Mouse (Mus musculus) monocyte, adult 5-6 weeks (primary cell): Measurements from ENCODE around the gene Tmem253. TPM values are rescaled to one million over a fixed set of nuclear protein-coding genes. Genes with fewer than 3 reads are reported as not detected.
A peak's percentile ranks its signal among the peaks of the same experiment; 100 is the strongest.
"Not testable (repeated sequence)": the region's sequence is repeated elsewhere in the genome, so short reads cannot be mapped to it uniquely, and the experiment has no call there.

Experiments used
- ATAC-seq: fragments of 153-309, 156-312 bp; replicated peaks from 2 replicates; pipeline ENCODE4 v1.8.0; 2017; ENCODE audit warnings: mild to moderate bottlenecking; ENCODE audit not compliant: low TSS enrichment, insufficient number of reproducible peaks, severe bottlenecking, poor library complexity, low FRiP score
- total RNA-seq: library from RNA; stranded (forward); fragments of 200-1000, 200-491, 200-594 nt; gene quantifications from 3 replicates; pipeline ENCODE4 v1.2.3, GENCODE M21; 2017

The Tmem253 gene
- total RNA-seq, 1 experiment from 2014 or later: not detected

- ATAC-seq: peak; percentile 15
Observed at GRCm38 (mm10) chr14:52019051-52019589, 3.7 kb downstream of the Tmem253 start.

- peak; percentile 91 for ATAC-seq
Observed at GRCm38 (mm10) chr14:52019590-52020340, 4.3 kb downstream of the Tmem253 start.

- 0 out of 2 replicates have a peak, but pooled peaks have one; percentile 10 for ATAC-seq
Observed at GRCm38 (mm10) chr14:52020486-52021137, 5.2 kb downstream of the Tmem253 start, which contains the start of gene Zfp219. Gene Zfp219, minus strand, starts transcription at chr14:52020733.

GRCm38 (mm10) chr14:52021138-52021529, 5.7 kb downstream of the Tmem253 start:
- no peak for ATAC-seq

GRCm38 (mm10) chr14:52021568-52022212, 6.2 kb downstream of the Tmem253 start:
- ATAC-seq: no peak

- ATAC-seq: no peak
Observed at GRCm38 (mm10) chr14:52022244-52022708, 6.8 kb downstream of the Tmem253 start.

GRCm38 (mm10) chr14:52022709-52023459, 7.4 kb downstream of the Tmem253 start:
- ATAC-seq: peak; percentile 24

GRCm38 (mm10) chr14:52024133-52024532, 8.7 kb downstream of the Tmem253 start:
- ATAC-seq: no peak

- ATAC-seq: no peak
Observed at GRCm38 (mm10) chr14:52026342-52026741, 10.9 kb downstream of the Tmem253 start.

GRCm38 (mm10) chr14:52035926-52036325, 20.5 kb downstream of the Tmem253 start:
- no peak for ATAC-seq

GRCm38 (mm10) chr14:52039332-52039731, 23.9 kb downstream of the Tmem253 start:
- no peak for ATAC-seq

- not testable (repeated sequence) for ATAC-seq
Observed at GRCm38 (mm10) chr14:52042359-52042758, 26.9 kb downstream of the Tmem253 start, which contains the start of gene Olfr221. Gene Olfr221, minus strand, starts transcription at chr14:52042459.

GRCm38 (mm10) chr14:52043446-52043845, 28.0 kb downstream of the Tmem253 start:
- ATAC-seq: no peak

- no peak for ATAC-seq
Observed at GRCm38 (mm10) chr14:52044901-52045678, 29.6 kb downstream of the Tmem253 start.

- ATAC-seq: no peak
Observed at GRCm38 (mm10) chr14:52045966-52046565, 30.6 kb downstream of the Tmem253 start.

- ATAC-seq: not testable (repeated sequence)
Observed at GRCm38 (mm10) chr14:52052720-52053119, 37.3 kb downstream of the Tmem253 start.

GRCm38 (mm10) chr14:52059982-52060381, 44.5 kb downstream of the Tmem253 start:
- no peak for ATAC-seq
